Mouse (Mus musculus): ENCODE measurements at regions not wholly inside any gene's neighbourhood (a gene's known extent, or its start where the extent isn't known, plus 50 kb on each side); places are given as distances from the start of the nearest gene placed in this dataset.

DNA sequence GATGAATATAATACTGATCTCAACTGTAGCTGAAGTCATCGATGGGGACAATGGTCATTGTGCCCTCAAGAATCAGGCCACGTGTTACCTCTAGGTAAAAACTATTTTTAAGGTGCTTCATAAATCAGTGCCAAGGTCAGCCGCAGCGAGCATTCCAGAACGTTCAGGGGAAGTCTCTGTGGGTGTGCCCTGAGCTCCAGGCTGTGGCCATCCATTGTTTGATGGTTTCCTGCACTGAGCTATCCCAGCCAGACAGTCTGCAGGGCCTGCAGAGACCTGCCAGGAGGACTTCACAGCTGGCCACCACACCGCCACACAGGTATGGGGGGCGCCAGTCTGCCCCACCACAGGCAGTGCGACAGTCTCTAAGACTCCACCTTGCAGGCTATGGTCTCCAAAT, 62.5 kb upstream of the Zfp637 start:
- Histone ChIP-seq H3K9ac (ENCODE audit: low read depth, low read length, severe bottlenecking) (no peak overlapping the region), H3K27ac (replicated peaks; ENCODE audit: low read depth, low read length) (no peak overlapping the region), H3K4me2 (replicated peaks; ENCODE audit: low read depth, low read length, severe bottlenecking) (no peak overlapping the region), H3K4me1 (ENCODE audit: control insufficient read depth, insufficient read depth, low read length) (no peaks in the 10 kb centered on the region), H3K4me3 (replicated peaks; ENCODE audit: low read length) (no peak overlapping the region), H3K27me3 (ENCODE audit: control insufficient read depth, insufficient read depth, low read length) (no peaks in the 10 kb centered on the region), H3K9me3 (ENCODE audit: control insufficient read depth, low read length) (no peaks in the 10 kb centered on the region), H3K36me3 (ENCODE audit: control insufficient read depth, insufficient read depth, low read length) (no peaks in the 10 kb centered on the region)
- 71% methylated on average over 8 of the region's 8 CpGs for WGBS
- DNase-seq (ENCODE audit: low spot score) (no peak), ATAC-seq (ENCODE audit: low FRiP score, low read depth) (no peak)
- TF ChIP-seq POLR2A (IDR thresholded peaks at IDR 0.05; ENCODE audit: borderline replicate concordance, extremely low read depth, insufficient read depth, insufficient read length) = no peak

- H3K4me1 ChIP-seq (ENCODE audit: control insufficient read depth, insufficient read depth, low read length) = no peaks in the 10 kb centered on the region
- TF ChIP-seq POLR2A (IDR thresholded peaks at IDR 0.05; ENCODE audit: borderline replicate concordance, extremely low read depth, insufficient read depth, insufficient read length) = no peak
- H3K9ac ChIP-seq (ENCODE audit: low read depth, low read length, severe bottlenecking) = no peak overlapping the region
- H3K27ac ChIP-seq (replicated peaks; ENCODE audit: low read depth, low read length) = no peak overlapping the region
- H3K27me3 ChIP-seq (ENCODE audit: control insufficient read depth, insufficient read depth, low read length) = no peaks in the 10 kb centered on the region
- ATAC-seq (ENCODE audit: low FRiP score, low read depth) (no peak), DNase-seq (ENCODE audit: low spot score) (no peak)
- H3K4me2 ChIP-seq (replicated peaks; ENCODE audit: low read depth, low read length, severe bottlenecking) = no peak overlapping the region
- 85% methylated on average over 7 of the region's 7 CpGs for WGBS
- no peaks in the 10 kb centered on the region for H3K9me3 ChIP-seq (ENCODE audit: control insufficient read depth, low read length)
- no peak overlapping the region for H3K4me3 ChIP-seq (replicated peaks; ENCODE audit: low read length)
- H3K36me3 ChIP-seq (ENCODE audit: control insufficient read depth, insufficient read depth, low read length) = no peaks in the 10 kb centered on the region
These were observed 62.0 kb upstream of the Zfp637 start for GRCm38 (mm10) chr6:117779020-117779419.

- H3K27ac ChIP-seq (replicated peaks; ENCODE audit: low read depth, low read length) = no peak overlapping the region
- H3K9ac ChIP-seq (ENCODE audit: low read depth, low read length, severe bottlenecking) = no peak overlapping the region
- no peaks in the 10 kb centered on the region for H3K4me1 ChIP-seq (ENCODE audit: control insufficient read depth, insufficient read depth, low read length)
- ATAC-seq (ENCODE audit: low FRiP score, low read depth) (no peak), DNase-seq (ENCODE audit: low spot score) (no peak)
- WGBS = 75% methylated on average over 12 of the region's 12 CpGs
- no peaks in the 10 kb centered on the region for H3K9me3 ChIP-seq (ENCODE audit: control insufficient read depth, low read length)
- no peaks in the 10 kb centered on the region for H3K36me3 ChIP-seq (ENCODE audit: control insufficient read depth, insufficient read depth, low read length)
- H3K27me3 ChIP-seq (ENCODE audit: control insufficient read depth, insufficient read depth, low read length) = no peaks in the 10 kb centered on the region
- no peak for TF ChIP-seq POLR2A (IDR thresholded peaks at IDR 0.05; ENCODE audit: borderline replicate concordance, extremely low read depth, insufficient read depth, insufficient read length)
- H3K4me3 ChIP-seq (replicated peaks; ENCODE audit: low read length) = no peak overlapping the region
- H3K4me2 ChIP-seq (replicated peaks; ENCODE audit: low read depth, low read length, severe bottlenecking) = no peak overlapping the region
These were observed 52.1 kb upstream of the Zfp637 start for GRCm38 (mm10) chr6:117788580-117789540.

DNA sequence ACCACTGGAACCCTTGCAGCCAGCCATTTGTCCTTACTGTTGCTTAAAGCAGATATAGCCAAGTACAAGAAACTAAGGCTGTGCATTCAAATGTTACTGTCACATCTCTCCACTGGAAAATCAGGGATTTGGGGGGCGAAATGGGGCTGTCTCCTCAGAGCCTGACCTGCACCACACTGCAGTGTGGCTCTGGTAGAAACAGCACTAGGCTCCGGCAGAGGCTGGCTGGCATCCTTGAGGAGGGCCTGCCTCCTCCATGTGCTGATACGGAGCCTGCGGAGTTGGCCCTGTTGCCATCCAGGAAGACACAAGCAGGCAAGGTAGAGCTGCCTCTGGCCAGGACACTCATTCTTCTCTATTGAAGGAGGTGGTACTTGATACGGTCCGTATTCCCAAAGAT, 50.4 kb upstream of the Zfp637 start:
- Histone ChIP-seq H3K4me1 (ENCODE audit: control insufficient read depth, insufficient read depth, low read length) (no peaks in the 10 kb centered on the region), H3K36me3 (ENCODE audit: control insufficient read depth, insufficient read depth, low read length) (no peaks in the 10 kb centered on the region), H3K4me2 (replicated peaks; ENCODE audit: low read depth, low read length, severe bottlenecking) (no peak overlapping the region), H3K9me3 (ENCODE audit: control insufficient read depth, low read length) (no peaks in the 10 kb centered on the region), H3K27ac (replicated peaks; ENCODE audit: low read depth, low read length) (no peak overlapping the region), H3K9ac (ENCODE audit: low read depth, low read length, severe bottlenecking) (no peak overlapping the region), H3K27me3 (ENCODE audit: control insufficient read depth, insufficient read depth, low read length) (no peaks in the 10 kb centered on the region), H3K4me3 (replicated peaks; ENCODE audit: low read length) (no peak overlapping the region)
- no peak for ATAC-seq (ENCODE audit: low FRiP score, low read depth)
- DNase-seq (ENCODE audit: low spot score) = no peak
- TF ChIP-seq POLR2A (IDR thresholded peaks at IDR 0.05; ENCODE audit: borderline replicate concordance, extremely low read depth, insufficient read depth, insufficient read length) = no peak
- WGBS = 94% methylated on average over 6 of the region's 6 CpGs

Measured in limb, embryonic 14.5 days (tissue).